Mouse (Mus musculus): ENCODE data around the gene Celsr3.

- TF ChIP-seq EP300 (IDR thresholded peaks at IDR 0.05; ENCODE audit: low read depth): no peak
- no peak for TF ChIP-seq CTCF (IDR thresholded peaks at IDR 0.05; ENCODE audit: low read depth)
These were observed 5.5 kb downstream of the Celsr3 start for GRCm38 (mm10) chr9:108831637-108832036.

Measured in liver, embryonic 14.5 days (tissue).